In genomic region chr2:60750591-60750990, GRCm38 (mm10) we compare ENCODE assay signal across 21 mouse cellular contexts. TPM values are rescaled to one million over a fixed set of nuclear protein-coding genes. Genes with fewer than 3 reads are reported as not detected.
"Had no signal": no experiment of that assay in that cellular context is flagged by ENCODE, and none has a peak within 500 bp of the region (broad histone marks: within the 10 kb centered on the region; RNA-seq: fewer than 3 reads in every experiment).

No protein-coding gene starts in this region.

- H3K9me3 ChIP-seq: kidney, embryonic 15.5 days; limb, embryonic 12.5 days; limb, embryonic 15.5 days; midbrain, embryonic 12.5 days; midbrain, embryonic 15.5 days; neural tube, embryonic 13.5 days had no signal

- H3K4me2 ChIP-seq: kidney, embryonic 15.5 days; limb, embryonic 12.5 days; limb, embryonic 15.5 days; liver, embryonic 11.5 days; lung, embryonic 14.5 days; midbrain, embryonic 12.5 days; midbrain, embryonic 15.5 days; neural tube, embryonic 13.5 days had no signal

- H3K4me1 ChIP-seq: midbrain, embryonic 12.5 days; midbrain, embryonic 15.5 days; neural tube, embryonic 13.5 days had no signal

- DNase-seq: kidney, adult 8-10 months; kidney, postnatal 10 days; kidney, postnatal 4 days; left cerebral cortex, postnatal 4 days; liver, postnatal 0 days; lung, embryonic 14.5 days; retina, postnatal 1 day; right cerebral cortex, postnatal 25 days; spleen, adult 18-20 months; thymus, postnatal 25 days had no signal

- H3K27me3 ChIP-seq: kidney, embryonic 15.5 days; limb, embryonic 12.5 days; limb, embryonic 15.5 days; midbrain, embryonic 12.5 days; midbrain, embryonic 15.5 days; neural tube, embryonic 13.5 days had no signal

- H3K4me3 ChIP-seq: kidney, embryonic 15.5 days; limb, embryonic 12.5 days; limb, embryonic 15.5 days; midbrain, embryonic 12.5 days; midbrain, embryonic 15.5 days; neural tube, embryonic 13.5 days had no signal

- H3K36me3 ChIP-seq: midbrain, embryonic 12.5 days had no signal

- H3K27ac ChIP-seq: kidney, embryonic 15.5 days; limb, embryonic 12.5 days; limb, embryonic 15.5 days; liver, embryonic 14.5 days; macrophage; midbrain, embryonic 12.5 days; midbrain, embryonic 15.5 days; neural tube, embryonic 13.5 days had no signal

- ATAC-seq: liver, postnatal 0 days; lung, postnatal 0 days; midbrain, embryonic 15.5 days had no signal

- H3K9ac ChIP-seq: kidney, embryonic 15.5 days; limb, embryonic 12.5 days; limb, embryonic 15.5 days; liver, embryonic 14.5 days; liver, postnatal 0 days; lung, embryonic 14.5 days; midbrain, embryonic 12.5 days; midbrain, embryonic 15.5 days; neural tube, embryonic 13.5 days had no signal

RNA-seq across cellular contexts. Expression of gene Itgb6, which starts 28.1 kb away (rescaled TPM):
- polyA plus RNA-seq: macrophage; testis, adult 2 months had no signal
